Mouse (Mus musculus) forebrain, embryonic 13.5 days (tissue): ENCODE measurements at regions not wholly inside any gene's neighbourhood (a gene's known extent, or its start where the extent isn't known, plus 50 kb on each side); places are given as distances from the start of the nearest gene placed in this dataset.

Experiments used
- ATAC-seq: fragments of 200-750 bp; cut with Nextera tagmentation; 2 replicates; pipeline ENCODE4 v1.8.0; 2017
- H3K27ac ChIP-seq: fragments of 300-500 bp; sonication (generic); 2 replicates; pipeline ENCODE4 v1.5.1; 2015; ENCODE audit warnings: inconsistent platforms, mild to moderate bottlenecking, moderate library complexity
- H3K27me3 ChIP-seq: fragments of 300-500 bp; sonication (generic); 2 replicates; pipeline ENCODE4 v1.6.1; 2015; ENCODE audit warnings: mild to moderate bottlenecking, inconsistent platforms
- H3K36me3 ChIP-seq: fragments of 300-500 bp; sonication (generic); 2 replicates; pipeline ENCODE4 v1.6.1; 2015; ENCODE audit warnings: mild to moderate bottlenecking, inconsistent platforms; ENCODE audit not compliant: poor library complexity, severe bottlenecking
- H3K4me1 ChIP-seq: fragments of 300-500 bp; sonication (generic); 2 replicates; pipeline ENCODE4 v1.6.1; 2015; ENCODE audit warnings: inconsistent platforms
- H3K4me2 ChIP-seq: fragments of 300-500 bp; sonication (generic); 2 replicates; pipeline ENCODE4 v1.6.1; 2015; ENCODE audit warnings: inconsistent platforms, mild to moderate bottlenecking, moderate library complexity
- H3K4me3 ChIP-seq: fragments of 300-500 bp; sonication (generic); 2 replicates; pipeline ENCODE4 v1.5.1; 2015; ENCODE audit warnings: mild to moderate bottlenecking, inconsistent platforms
- H3K9ac ChIP-seq: fragments of 300-500 bp; sonication (generic); 2 replicates; pipeline ENCODE4 v1.6.1; 2015; ENCODE audit warnings: mild to moderate bottlenecking, inconsistent platforms
- H3K9me3 ChIP-seq: fragments of 300-500 bp; sonication (generic); replicated peaks from 2 replicates; pipeline ENCODE4 v1.6.1; 2016; ENCODE audit warnings: inconsistent platforms
- WGBS: fragments of 180-500 bp; shearing (Covaris S2); methylation state at CpG from one replicate; pipeline ENCODE4 v1.1.7; 2015; 5-methylcytosine and 5-hydroxymethylcytosine counted together

DNA sequence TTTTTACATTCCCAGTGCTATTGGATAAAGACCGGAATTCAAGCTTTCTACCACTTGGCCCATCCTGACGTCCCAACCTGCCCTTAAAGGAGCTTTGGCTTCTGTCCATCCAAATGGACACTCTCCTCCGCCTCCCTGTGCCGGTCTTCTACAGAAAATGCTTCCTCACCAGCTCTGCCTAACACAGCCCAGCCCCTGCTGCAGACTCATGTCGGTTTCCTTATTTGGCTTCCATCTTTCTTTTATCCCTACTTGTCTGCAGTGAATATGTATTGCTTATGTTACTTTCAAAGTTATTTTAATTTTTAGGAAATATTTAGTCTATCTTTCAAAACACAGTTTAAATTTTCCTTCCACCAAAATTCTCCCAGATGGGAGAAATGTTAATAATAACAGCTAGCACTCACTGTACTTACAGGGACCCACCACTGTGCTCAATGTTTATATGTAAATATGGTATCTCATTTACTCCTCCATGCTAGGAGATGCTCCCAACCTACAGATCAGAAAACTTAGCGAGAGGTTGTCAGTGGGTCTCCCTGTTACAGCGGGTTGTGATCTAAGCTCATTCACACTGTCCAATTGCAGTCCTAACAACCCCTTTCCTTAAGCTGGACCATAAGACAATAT is 118.6 kb downstream of the Sptssa start:
- Histone ChIP-seq H3K4me3 (no peak overlapping the region), H3K4me2 (no peak overlapping the region), H3K27ac (no peak overlapping the region), H3K27me3 (no peaks in the 10 kb centered on the region), H3K36me3 (no peaks in the 10 kb centered on the region), H3K9ac (no peak overlapping the region), H3K4me1 (0 out of 2 replicates have a peak, but pooled peaks cover 6% of the 10 kb centered on the region), H3K9me3 (no peaks in the 10 kb centered on the region)
- no peak for ATAC-seq
- 91% methylated on average over 7 of the region's 7 CpGs for WGBS

DNA sequence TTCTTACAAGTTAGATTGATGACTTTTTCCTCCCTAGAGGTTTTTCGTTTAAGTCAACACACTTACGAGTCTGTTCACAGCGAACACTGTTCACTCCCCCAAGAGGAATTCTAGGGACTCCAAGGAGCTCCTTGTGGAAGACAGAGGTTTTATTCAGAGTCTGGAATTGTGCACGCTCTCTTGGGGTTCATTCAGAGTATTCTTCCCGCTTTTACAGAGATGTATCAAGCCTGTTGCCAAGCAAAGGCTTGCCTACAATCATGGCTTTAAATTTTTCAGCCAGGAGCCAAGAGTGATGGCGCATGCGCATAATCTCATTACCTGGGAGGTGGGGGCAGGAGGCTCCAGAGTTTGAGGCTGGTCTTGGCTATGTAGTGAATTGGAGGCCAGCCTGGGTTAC is 119.4 kb downstream of the Sptssa start:
- H3K4me2 ChIP-seq = no peak overlapping the region
- H3K36me3 ChIP-seq = no peaks in the 10 kb centered on the region
- no peaks in the 10 kb centered on the region for H3K27me3 ChIP-seq
- H3K27ac ChIP-seq = no peak overlapping the region
- H3K4me3 ChIP-seq = no peak overlapping the region
- ATAC-seq = no peak
- H3K4me1 ChIP-seq = 0 out of 2 replicates have a peak, but pooled peaks cover 6% of the 10 kb centered on the region
- H3K9me3 ChIP-seq = no peaks in the 10 kb centered on the region
- no peak overlapping the region for H3K9ac ChIP-seq
- WGBS = 76% methylated on average over 7 of the region's 7 CpGs

DNA sequence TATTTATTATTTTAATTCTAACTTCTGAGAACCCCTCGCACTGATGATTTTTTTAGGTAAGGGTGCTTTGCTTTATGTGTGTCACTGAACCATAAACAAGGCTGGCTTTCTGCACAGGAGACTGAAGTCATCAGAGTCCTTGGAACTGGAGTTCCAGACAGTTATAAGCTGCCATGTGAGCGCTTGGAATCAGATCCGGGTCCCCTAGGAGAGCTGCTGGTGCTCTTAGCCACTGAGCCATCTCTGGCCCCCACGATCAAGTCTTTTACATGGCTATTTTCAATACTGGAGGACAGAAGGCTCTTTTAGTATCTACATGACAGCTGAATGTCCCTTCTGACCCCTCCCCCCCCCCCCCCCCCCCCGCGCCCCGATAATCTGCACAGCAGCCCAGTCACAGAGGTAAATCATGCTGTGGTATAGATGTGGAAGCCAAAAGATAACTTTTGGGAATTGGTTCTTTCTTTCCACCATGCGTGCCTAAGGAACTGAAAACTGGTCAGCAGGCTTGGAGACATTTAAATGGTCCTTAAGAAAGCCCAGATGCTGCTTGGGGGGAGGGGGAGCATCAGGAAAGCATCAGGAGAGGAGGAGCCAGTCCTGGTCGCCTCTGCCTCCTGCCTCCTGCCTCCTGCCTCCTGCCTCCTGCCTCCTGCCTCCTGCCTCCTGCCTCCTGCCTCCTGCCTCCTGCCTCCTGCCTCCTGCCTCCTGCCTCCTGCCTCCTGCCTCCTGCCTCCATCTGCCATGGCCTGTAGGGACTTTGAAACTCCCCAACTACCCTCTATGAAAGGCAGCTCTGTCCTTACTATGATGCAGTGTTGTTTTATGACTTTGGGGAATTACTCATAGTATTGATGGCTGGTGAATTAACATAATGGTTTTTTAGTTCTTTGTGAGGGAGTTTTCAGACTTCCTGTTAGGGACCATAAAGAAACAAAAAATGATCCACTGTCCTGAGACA is 120.5 kb downstream of the Sptssa start:
- 59% methylated on average over 6 of the region's 9 CpGs for WGBS
- no peaks in the 10 kb centered on the region for H3K36me3 ChIP-seq
- no peak overlapping the region for H3K4me2 ChIP-seq
- no peaks in the 10 kb centered on the region for H3K27me3 ChIP-seq
- H3K27ac ChIP-seq = no peak overlapping the region
- no peak for ATAC-seq
- H3K9me3 ChIP-seq = no peaks in the 10 kb centered on the region
- H3K9ac ChIP-seq = no peak overlapping the region
- no peak overlapping the region for H3K4me3 ChIP-seq
- 0 out of 2 replicates have a peak, but pooled peaks cover 6% of the 10 kb centered on the region for H3K4me1 ChIP-seq

DNA sequence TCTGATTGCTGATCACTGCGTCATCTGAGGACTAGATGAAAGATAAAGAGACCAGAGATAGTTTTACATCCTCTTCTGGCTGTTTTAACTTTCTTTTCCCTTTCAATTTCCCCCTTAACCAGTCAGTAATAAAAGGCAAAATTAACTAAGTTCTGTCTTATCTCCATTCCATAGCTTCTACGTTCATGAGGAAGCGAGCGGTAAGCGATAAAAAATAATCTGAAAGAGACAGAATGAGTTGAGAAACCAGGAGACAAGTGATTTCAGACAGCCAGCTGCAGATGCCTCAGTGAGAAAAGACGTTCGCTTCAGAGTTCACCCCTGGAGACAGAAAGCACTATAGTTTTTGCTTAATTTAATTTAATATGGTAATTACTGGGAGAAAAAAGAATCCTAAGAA is 121.5 kb downstream of the Sptssa start:
- Histone ChIP-seq H3K36me3 (no peaks in the 10 kb centered on the region), H3K4me2 (no peak overlapping the region), H3K4me1 (0 out of 2 replicates have a peak, but pooled peaks cover 6% of the 10 kb centered on the region), H3K27ac (no peak overlapping the region), H3K9me3 (no peaks in the 10 kb centered on the region), H3K4me3 (no peak overlapping the region), H3K27me3 (no peaks in the 10 kb centered on the region), H3K9ac (no peak overlapping the region)
- no peak for ATAC-seq
- 67% methylated on average over 7 of the region's 7 CpGs for WGBS

DNA sequence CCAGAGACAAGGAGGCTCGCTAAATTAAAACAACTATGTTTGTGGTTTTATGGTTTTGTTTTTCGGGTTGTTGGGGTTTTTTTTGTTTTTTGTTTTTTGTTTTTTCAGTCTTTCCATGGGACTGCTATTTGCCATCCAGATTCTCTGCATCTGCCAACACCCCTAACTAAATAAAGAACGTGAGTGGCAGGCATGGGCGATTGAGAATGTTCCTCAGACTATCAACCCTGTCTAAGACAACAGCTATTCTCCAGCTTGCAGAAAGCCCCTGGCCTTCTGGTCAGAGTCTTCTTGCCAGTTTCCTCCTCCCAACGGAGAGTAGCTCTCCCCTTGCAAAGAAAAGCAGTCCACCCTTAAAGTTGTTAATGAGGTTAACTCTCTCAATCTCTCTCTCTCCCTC is 123.2 kb downstream of the Sptssa start:
- 54% methylated on average over 5 of the region's 5 CpGs for WGBS
- ATAC-seq = no peak
- no peak overlapping the region for H3K27ac ChIP-seq

DNA sequence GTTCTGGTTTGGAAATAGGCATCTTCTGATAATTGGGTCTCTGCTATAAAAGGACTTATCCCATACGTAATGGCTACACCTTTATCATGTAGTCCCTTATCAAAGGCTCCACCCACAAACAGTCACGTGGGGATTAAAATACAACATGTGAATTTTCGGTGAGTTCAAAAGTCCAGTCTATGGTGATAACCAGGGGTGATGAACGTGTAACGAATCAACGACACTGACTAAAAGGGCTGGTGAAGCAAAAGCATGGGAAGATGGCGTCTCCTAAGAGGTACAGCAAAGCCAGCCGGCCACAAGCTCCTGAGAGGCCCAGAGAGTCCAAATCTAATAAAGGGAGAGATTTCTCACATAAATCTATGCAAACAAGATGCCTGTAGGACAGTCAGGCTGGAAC is 124.3 kb downstream of the Sptssa start:
- 93% methylated on average over 8 of the region's 8 CpGs for WGBS
- no peaks in the 10 kb centered on the region for H3K27me3 ChIP-seq
- H3K9ac ChIP-seq = no peak overlapping the region
- no peak overlapping the region for H3K27ac ChIP-seq
- no peaks in the 10 kb centered on the region for H3K9me3 ChIP-seq
- 0 out of 2 replicates have a peak, but pooled peaks cover 6% of the 10 kb centered on the region for H3K4me1 ChIP-seq
- no peak overlapping the region for H3K4me2 ChIP-seq
- H3K36me3 ChIP-seq = no peaks in the 10 kb centered on the region
- no peak for ATAC-seq
- H3K4me3 ChIP-seq = no peak overlapping the region

More for the DNA sequence above, 123.2 kb downstream of the Sptssa start:
- H3K4me1 ChIP-seq = 0 out of 2 replicates have a peak, but pooled peaks cover 6% of the 10 kb centered on the region
- H3K9me3 ChIP-seq = no peaks in the 10 kb centered on the region
- H3K36me3 ChIP-seq = no peaks in the 10 kb centered on the region
- no peak overlapping the region for H3K9ac ChIP-seq
- H3K4me2 ChIP-seq = no peak overlapping the region
- H3K27me3 ChIP-seq = no peaks in the 10 kb centered on the region
- H3K4me3 ChIP-seq = no peak overlapping the region

- no peak for ATAC-seq
- no peak overlapping the region for H3K9ac ChIP-seq
- no peaks in the 10 kb centered on the region for H3K4me1 ChIP-seq
- H3K27me3 ChIP-seq = no peaks in the 10 kb centered on the region
- no peak overlapping the region for H3K4me3 ChIP-seq
- no peaks in the 10 kb centered on the region for H3K9me3 ChIP-seq
- H3K36me3 ChIP-seq = no peaks in the 10 kb centered on the region
- H3K27ac ChIP-seq = no peak overlapping the region
- no peak overlapping the region for H3K4me2 ChIP-seq
These were observed 128.3 kb downstream of the Sptssa start for GRCm38 (mm10) chr12:54528046-54528445.

GRCm38 (mm10) chr12:54527577-54527976 is 128.8 kb downstream of the Sptssa start:
- Histone ChIP-seq H3K4me2 (no peak overlapping the region), H3K27me3 (no peaks in the 10 kb centered on the region), H3K27ac (no peak overlapping the region), H3K4me3 (no peak overlapping the region), H3K9me3 (no peaks in the 10 kb centered on the region), H3K9ac (no peak overlapping the region), H3K36me3 (no peaks in the 10 kb centered on the region), H3K4me1 (no peaks in the 10 kb centered on the region)
- ATAC-seq = no peak
- WGBS = 84% methylated on average over 2 of the region's 2 CpGs

- Histone ChIP-seq H3K4me3 (no peak overlapping the region), H3K27ac (no peak overlapping the region), H3K27me3 (no peaks in the 10 kb centered on the region), H3K4me2 (no peak overlapping the region), H3K9me3 (no peaks in the 10 kb centered on the region), H3K36me3 (no peaks in the 10 kb centered on the region), H3K9ac (no peak overlapping the region), H3K4me1 (no peaks in the 10 kb centered on the region)
- no peak for ATAC-seq
- WGBS = 39% methylated on average over 4 of the region's 4 CpGs
These were observed 136.0 kb downstream of the Sptssa start for GRCm38 (mm10) chr12:54520406-54520805.

- Histone ChIP-seq H3K4me1 (no peaks in the 10 kb centered on the region), H3K9ac (no peak overlapping the region), H3K4me2 (no peak overlapping the region), H3K27ac (no peak overlapping the region), H3K4me3 (no peak overlapping the region), H3K36me3 (no peaks in the 10 kb centered on the region), H3K27me3 (no peaks in the 10 kb centered on the region), H3K9me3 (no peaks in the 10 kb centered on the region)
- ATAC-seq = no peak
- WGBS = 83% methylated on average over 3 of the region's 3 CpGs
These were observed 137.0 kb downstream of the Sptssa start for GRCm38 (mm10) chr12:54519370-54519769.

- ATAC-seq = no peak
- no peaks in the 10 kb centered on the region for H3K36me3 ChIP-seq
- H3K4me3 ChIP-seq = no peak overlapping the region
- no peaks in the 10 kb centered on the region for H3K9me3 ChIP-seq
- no peak overlapping the region for H3K4me2 ChIP-seq
- no peaks in the 10 kb centered on the region for H3K27me3 ChIP-seq
- H3K27ac ChIP-seq = no peak overlapping the region
- no peak overlapping the region for H3K9ac ChIP-seq
- no peaks in the 10 kb centered on the region for H3K4me1 ChIP-seq
- 76% methylated on average over 3 of the region's 3 CpGs for WGBS
These were observed 139.1 kb downstream of the Sptssa start for GRCm38 (mm10) chr12:54517265-54517664.

DNA sequence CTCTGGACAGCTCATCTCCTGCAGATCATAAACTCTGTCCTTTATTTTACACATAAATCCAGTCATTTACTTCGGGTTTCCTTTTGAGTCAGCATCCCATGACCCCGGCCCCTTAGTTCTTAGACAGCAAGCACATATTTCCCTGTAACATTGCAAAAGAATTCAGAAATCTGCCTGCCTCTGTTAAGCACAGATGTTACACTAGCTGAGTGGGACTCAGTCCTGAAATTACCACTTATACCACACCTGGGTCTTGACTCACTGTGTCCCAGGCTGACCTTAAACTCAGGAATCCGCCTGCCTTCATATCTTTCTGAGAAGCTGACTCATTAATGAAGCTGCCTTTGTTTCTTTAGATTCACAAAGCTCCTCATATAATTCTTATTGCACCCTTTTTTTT is 139.9 kb downstream of the Sptssa start:
- 79% methylated on average over 3 of the region's 3 CpGs for WGBS
- Histone ChIP-seq H3K9me3 (no peaks in the 10 kb centered on the region), H3K4me1 (no peaks in the 10 kb centered on the region), H3K4me3 (no peak overlapping the region), H3K27ac (no peak overlapping the region), H3K27me3 (no peaks in the 10 kb centered on the region), H3K36me3 (no peaks in the 10 kb centered on the region), H3K9ac (no peak overlapping the region), H3K4me2 (no peak overlapping the region)
- ATAC-seq = no peak
